Mouse (Mus musculus): ENCODE data around the gene Gm4907. TPM values are rescaled to one million over a fixed set of nuclear protein-coding genes. Genes with fewer than 3 reads are reported as not detected.

Gm4907 gene
- not detected in 2 replicates for polyA plus RNA-seq (2015; fragmentation: Nextera tagmentation; extraction: Ambion mirVana)

DNA sequence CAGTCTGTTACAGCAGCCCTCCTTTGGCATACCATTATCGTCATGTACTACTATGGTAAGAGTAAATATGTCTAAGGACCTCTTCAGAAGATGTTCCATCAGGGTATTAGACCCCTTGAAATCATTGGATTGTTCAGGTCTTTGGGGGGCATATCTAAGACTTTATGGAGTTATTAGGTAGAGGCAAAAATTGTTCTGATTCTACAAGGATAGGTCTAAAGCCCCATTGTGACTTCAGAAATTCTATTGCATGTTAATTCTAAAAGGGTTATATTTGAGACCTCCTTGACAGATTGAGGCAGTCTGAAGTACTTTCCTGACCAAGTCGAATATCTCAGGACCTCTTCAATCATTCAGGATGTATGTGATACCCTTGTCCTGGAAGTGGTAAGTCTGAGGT is at the start of gene Gm4907:
Gm4907 (plus strand) TSS at position 301 of the 400 bp plus-strand sequence.

Other genes starting within 250 kb of the Gm4907 start
- 9.9 and 10.4 TPM in 2 replicates for gene Wdr44, start 189.5 kb upstream of the Gm4907 start, polyA plus RNA-seq (2015; fragmentation: Nextera tagmentation; extraction: Ambion mirVana)
- gene Gm4985, start 76.4 kb downstream of the Gm4907 start, polyA plus RNA-seq (2015; fragmentation: Nextera tagmentation; extraction: Ambion mirVana) = not detected in 2 replicates